Mouse (Mus musculus) 3T3-L1 (cell line): ENCODE results near the gene Taldo1.

Experiments
- DNase-seq: peaks from one replicate; pipeline ENCODE4 v3.0.0-alpha.2; 2015; ENCODE audit warnings: low read depth, low spot score

Gene Taldo1

DNA sequence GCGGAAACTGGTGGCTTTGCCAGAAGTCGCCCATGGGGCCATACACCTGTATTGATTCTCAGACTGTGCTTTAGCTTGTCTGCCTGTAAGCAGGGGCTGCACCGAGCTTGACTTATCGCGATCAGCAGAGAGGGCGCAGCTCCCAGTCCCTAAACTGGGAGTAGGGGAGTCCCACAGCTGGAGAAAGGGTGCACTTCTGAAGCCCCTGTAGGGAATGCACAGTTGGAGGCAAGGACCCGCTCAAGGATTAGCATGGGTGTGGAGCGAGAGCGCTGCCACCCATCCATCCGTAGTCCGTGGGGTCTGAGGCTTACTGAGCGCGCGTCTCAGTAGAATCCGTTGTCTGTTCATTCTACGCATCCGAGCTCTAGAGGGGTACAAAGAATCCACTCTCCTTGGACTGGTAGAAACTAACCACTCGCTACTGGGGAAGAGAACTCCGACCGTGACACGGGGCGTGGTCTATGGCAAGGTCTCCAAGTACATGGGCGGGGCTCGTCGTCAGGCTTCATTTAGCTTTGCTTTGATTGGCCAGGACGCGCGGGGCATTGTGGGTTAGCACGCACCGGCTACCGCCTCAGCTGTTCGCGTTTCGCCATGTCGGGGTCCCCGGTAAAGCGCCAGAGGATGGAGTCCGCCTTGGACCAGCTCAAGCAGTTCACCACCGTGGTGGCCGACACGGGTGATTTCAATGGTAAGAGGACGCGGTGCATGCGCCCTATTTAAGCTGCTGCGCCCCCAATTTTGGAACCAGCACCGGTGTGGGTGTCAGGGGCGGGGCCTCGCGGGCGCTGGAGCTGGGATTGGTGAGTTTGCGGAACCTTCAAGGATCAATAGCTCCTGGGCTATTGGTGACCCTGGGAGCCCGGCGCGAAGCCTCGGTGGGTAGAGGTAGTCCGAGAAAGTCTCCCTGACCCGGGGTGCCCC, at the start of gene Taldo1:
Taldo1 (plus strand) TSS at position 575 of the 927 bp plus-strand sequence.
- peak; percentile 95 for DNase-seq

DNA sequence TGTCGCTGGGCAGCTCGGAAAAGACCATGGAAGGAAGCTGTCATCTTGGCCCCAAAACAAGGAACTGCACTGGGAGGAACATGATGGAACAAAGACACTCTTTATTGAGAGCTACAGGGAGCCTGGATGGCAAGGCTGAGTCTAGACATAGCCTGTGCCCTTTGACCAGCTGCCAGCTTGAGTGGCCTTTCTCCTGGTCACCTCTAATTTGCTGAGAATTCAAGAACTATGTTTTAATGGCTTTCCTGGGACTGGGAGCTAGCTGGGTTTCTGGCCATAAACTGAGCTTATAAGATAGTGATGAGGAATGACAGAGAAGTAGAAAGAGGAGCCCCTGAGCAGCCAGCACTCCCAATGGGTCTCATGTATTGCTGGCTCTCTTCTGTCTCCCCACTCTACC, 48.8 kb upstream of the Taldo1 start:
- DNase-seq: no peak

DNA sequence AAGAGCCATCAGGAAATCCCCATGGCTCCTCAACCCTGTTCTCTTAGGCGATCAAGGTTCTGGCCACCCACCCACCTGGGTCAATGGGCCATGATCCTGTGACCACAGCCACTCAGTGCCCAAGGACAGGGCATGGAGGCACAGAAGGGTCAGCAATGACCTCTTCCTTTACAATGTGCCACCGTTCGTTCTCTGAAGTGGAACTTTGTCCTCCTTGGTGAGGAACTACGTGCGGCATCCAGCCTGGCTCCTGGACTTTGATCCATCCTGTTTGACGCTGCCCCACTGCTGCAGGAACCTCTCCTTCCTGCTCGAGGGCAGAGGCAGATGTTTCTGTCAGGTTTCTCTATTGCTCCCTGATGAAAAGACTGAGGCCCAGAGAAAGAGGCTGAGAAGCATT, 48.3 kb upstream of the Taldo1 start:
- no peak for DNase-seq

GRCm38 (mm10) chr7:141344787-141345186, 47.2 kb upstream of the Taldo1 start:
- no peak for DNase-seq

DNA sequence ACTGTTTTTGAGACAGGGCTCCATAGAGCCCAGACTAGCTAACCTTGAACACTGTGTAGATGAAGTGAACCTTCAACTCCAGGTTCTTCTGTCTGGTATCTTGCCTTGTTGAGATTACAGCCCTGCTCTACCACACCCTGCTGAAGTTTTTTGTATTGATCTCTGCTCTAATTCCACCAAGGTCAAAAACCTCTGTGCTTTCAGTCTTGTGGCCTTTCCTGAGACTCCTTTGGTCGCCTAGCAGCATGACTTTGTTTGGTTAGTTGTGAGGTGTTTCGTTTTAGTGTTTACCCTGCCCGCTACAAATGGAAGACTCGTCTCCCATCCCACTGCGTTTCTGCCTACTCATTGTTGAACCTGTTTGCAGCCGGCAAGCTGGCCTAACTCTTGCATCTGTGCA, 40.9 kb upstream of the Taldo1 start:
- no peak for DNase-seq

- DNase-seq: no peak
Observed at GRCm38 (mm10) chr7:141355051-141355450, 36.9 kb upstream of the Taldo1 start.

GRCm38 (mm10) chr7:141355626-141356326, 36.2 kb upstream of the Taldo1 start:
- DNase-seq: no peak

GRCm38 (mm10) chr7:141356971-141357370, 35.0 kb upstream of the Taldo1 start:
- no peak for DNase-seq

GRCm38 (mm10) chr7:141361510-141361909, 30.5 kb upstream of the Taldo1 start:
- DNase-seq: no peak

GRCm38 (mm10) chr7:141363106-141363751, 28.8 kb upstream of the Taldo1 start:
- DNase-seq: peak; percentile 89

DNA sequence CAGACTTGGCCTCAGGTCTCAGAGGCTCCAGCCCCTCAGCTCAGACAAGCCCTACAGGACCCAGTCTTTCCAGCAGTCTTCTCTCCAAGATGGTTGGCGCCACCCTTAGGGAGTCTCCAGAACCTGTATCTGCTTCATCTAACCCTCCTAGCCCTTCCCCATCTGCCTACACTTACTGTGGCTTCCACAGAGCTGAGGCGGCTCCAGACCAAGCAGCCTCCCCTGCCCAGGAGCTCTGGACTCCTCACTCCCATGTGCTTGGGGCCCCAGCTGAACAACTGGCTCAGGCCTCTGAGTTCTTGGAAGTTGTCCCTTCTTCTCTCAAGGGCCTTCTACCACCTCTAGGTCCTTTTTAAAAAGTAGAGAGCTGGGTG, 28.3 kb upstream of the Taldo1 start:
- DNase-seq: no peak

DNA sequence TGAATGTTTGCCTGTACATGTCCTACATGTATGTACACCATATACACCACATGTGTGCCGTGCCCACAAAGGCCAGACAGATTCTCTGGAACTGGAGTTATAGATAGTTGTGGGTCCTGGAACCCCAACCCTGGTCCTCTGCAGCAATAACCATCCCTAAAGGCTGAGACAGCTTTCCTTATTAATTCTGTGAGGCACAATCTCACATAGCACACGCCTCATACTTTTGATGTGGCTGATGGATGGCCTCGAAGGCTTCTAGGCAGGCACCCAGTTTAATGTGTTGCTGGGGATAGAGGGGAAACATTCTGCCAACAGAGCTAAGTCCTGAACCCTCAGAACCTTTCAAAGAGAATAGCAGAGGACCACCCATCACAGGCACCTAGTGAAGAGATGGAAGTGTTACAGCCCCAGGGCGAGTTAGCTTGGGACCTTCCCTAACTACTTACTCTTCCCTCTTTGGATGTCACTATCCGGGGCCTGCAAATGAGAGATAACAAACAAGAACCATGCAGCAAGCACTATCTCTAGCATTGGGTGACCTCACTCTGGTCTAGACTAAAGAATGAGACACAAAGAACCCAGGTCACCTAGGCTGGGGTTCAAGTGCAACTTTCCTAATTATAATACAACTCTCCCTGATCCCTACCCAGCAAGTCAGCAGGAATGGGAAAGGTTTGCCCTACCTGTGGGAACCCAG, 27.5 kb upstream of the Taldo1 start:
- DNase-seq: no peak

DNA sequence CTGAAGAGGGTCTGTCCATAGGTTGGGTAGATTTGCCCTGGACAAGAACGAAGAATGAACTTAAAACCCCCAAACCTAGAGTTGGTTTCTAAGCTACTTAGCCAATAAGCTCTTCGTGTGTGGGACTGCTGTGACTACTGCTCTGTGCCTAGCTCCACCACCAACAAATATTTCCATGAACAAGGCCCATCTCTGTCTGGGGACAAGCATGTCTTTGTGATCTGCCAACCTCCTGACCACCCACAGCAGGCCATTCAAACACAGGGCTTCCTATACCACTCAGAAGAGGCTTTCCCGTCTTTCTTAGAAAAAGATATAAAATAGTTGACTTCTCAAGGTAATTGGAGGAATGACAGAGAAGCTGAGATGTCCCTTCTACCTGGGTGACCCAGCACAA, 27.0 kb upstream of the Taldo1 start:
- no peak for DNase-seq

GRCm38 (mm10) chr7:141367358-141367757, 24.6 kb upstream of the Taldo1 start:
- no peak for DNase-seq

- DNase-seq: no peak
Observed at GRCm38 (mm10) chr7:141369918-141370317, 22.1 kb upstream of the Taldo1 start.

GRCm38 (mm10) chr7:141371942-141372595, 19.9 kb upstream of the Taldo1 start:
- peak; percentile 92 for DNase-seq

- DNase-seq: no peak
Observed at GRCm38 (mm10) chr7:141373611-141374010, 18.4 kb upstream of the Taldo1 start.

GRCm38 (mm10) chr7:141374399-141374798, 17.6 kb upstream of the Taldo1 start:
- DNase-seq: no peak

DNA sequence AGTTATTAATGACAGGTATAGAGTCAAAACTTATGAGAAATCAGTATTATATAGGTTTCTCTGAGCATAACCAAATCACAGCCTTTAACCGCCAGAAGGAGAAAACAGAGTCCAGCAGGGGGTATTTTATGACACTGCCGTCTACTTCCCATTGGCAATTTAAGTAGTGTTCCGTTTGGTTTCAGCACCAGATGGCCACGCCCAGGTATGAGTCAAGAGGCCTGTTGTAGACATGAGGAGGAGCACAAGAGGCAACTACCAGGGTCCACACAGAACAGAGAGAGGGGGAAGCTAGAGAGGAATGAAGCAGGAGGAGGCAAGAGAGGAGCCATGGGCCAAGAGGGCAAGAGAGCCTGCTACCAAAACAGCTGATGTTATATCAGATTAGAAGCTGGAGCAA, 12.4 kb upstream of the Taldo1 start:
- DNase-seq: peak; percentile 51

GRCm38 (mm10) chr7:141381068-141381835, 10.7 kb upstream of the Taldo1 start:
- DNase-seq: no peak
